Mouse (Mus musculus) thymus, postnatal 14 days (tissue): Measurements from ENCODE around the gene Fer.

ENCODE experiments used
- DNase-seq: peaks from one replicate; pipeline ENCODE4 v3.0.0; 2021

Gene Fer

DNA sequence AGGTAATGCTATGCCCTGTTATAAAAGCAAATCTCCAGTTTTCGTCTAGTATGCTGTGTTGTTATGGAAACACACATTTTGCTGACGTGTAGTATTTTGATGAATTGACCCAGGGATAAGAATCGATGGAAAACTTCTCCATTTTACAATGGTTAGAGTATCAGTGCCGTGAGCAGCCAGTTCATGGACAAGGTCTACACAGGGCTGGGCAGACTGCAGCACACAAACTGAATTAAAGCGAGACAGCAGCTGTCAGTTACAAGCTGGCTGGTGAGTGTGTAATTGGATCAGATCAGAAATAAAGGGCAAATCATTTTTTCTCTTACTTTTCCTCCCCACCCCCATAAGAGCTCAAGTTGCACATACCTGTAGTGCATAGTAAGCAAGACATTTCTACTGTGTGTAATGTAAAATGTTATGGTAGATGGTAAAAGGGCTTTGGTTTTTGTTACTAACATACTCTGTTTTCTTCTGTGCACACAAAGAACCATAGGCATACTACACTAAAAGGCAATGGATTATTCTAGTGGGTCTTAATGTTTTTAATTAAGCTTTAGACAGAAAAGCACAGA, 235.0 kb downstream of the Fer start:
- DNase-seq = no peak

DNA sequence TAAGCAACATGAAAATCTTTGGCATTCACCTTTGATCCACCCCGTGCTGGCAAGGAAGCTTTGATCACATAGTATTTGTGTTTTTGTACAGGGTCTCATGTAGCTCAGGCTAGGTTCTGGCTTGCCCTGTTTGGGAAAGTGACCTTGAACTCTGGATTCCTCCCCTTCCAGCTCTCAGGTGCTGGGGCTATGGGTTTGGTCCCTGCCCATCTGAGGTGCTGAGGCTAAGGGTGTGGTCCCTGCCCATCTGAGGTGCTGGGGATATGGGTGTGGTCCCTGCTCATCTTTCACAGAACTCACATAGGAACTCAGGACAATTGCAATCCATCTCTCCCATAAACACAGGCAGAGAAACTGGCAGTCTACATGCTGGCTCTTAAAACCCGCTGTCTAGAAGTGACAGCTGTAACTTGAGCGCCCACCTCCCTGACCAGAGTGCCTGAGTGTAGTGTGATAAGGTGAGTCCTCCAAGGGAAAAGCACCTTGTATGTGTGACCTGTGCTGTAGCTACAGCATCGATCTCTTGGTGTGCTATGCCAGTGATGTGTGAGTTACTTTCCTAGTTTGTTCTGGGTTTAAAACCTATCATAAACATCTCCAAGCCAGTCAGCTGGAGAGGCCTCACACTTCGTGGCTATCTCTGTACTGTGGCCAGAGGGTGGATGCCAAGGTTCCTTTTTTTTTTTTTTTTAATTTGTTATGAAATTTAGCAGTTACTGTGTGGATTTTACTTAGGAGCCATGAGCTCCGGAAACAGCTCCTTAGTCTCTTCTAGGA, 236.7 kb downstream of the Fer start:
- DNase-seq = no peak

DNA sequence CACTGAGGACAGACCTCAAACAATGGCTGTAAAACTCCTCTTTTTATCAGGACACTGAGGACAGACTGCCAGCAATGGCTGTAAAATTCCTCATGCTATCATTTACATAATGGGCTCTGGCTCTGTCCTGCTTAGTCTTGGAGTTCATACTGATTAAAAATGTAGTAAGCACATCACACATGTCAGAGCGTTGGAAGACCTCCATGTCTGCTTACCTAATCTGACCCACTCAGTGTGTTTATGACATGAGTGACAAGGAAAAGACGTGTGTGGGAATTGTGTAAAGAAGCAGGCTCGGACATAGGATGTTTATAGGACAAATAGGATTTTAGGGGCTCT, 237.3 kb downstream of the Fer start:
- DNase-seq = no peak

DNA sequence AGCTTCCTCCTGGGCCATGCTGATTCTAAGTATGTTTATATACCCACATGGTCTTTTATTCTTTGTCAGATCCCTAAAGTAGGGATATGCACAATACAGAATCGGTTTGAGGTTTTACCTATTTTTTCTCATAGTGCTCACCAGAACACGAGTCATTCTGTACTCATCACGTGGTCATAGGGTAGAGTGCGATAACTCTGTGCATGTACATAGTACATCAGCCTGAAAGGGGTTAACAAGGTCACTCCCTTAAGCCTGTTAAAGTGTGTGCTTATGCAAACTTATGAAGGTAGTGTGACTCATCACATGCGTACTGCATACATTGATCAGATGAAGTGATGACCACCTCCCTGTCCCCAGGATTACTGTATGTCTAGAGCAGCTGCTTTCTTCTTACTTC, 245.9 kb downstream of the Fer start:
- no peak for DNase-seq

DNA sequence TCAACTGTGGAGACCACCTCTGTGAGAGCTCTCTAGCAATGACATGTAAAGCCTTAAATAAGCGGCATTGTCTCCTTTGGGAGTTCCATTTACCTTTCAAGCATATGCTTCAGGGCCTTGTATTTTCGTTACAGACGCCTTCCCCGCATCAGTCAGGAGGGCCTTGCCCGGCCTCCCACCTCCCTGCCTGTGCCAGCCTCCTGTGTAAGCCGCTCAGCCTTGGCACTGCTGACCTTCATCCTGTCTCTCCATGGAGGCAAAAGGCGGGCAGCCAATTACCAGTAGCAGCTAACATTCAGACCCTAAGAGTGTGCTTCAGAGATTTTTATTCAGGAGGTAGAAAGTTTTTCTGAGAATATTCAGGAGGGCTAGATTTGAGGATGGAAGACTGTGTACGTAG, 247.0 kb downstream of the Fer start:
- no peak for DNase-seq

DNA sequence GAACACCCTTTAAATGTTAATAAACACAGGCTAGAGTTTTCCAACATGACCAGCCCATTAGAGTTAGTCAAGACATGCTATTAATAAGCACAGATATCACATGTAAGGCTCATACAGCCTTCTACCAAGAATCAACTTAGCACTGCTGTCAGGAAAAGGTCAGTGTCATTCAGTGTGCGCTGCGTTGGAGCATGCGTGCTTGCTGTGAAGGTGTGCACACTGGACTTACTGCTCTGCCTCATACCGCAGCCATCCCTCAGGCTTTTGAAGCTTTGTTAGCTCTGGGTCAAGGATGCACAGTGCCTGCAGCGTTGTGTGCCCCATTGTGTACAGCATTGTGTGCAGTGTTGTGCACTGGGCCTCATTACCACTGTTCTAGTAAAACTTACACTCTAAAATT, 250.8 kb downstream of the Fer start:
- no peak for DNase-seq

DNA sequence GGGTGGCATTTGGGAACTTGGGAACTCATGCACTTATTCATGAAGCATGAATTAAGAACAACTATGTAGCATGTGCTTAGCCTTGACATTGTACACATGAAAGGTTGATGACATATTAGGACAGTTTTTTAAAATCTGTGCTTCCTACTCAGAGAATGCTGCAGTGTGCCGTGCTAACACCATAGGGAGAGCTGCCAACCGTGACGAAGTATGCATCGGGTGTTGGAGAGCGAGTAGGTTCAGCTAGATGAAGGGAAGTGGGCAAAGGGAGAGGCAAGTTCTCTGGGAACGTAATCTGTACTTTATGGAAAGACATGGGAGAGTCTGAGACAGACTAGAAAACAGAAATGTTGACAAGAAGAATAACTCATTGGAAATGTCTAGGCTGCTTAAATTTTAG, 253.9 kb downstream of the Fer start:
- no peak for DNase-seq

DNA sequence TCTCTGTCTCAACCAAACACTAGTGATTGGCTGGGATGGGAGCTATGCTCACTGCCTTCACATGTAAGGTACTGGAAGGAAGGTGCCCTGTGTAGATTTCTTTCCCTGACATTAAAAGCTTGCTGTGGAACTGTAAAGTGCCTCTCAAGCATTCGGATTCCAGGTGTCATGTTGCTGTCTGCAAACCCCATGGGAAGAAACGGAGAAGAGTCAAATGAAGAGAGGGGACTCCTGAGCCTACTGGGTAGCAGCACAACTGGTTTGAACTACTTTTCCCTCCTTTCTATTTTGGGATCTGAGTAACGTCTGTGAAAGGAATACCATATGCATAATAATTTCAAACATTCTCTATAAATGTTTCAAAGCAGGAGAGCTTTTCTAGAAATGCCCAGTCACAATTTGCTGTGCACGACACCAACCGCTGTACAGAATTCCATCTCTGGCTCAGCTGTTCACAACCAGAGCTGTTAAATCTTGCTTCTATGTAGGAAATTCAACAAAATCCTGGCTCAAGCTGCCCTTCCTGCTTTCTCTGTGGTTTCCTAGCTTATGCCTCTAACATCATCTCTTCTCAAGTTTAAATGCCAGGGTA, 256.9 kb downstream of the Fer start:
- no peak for DNase-seq

DNA sequence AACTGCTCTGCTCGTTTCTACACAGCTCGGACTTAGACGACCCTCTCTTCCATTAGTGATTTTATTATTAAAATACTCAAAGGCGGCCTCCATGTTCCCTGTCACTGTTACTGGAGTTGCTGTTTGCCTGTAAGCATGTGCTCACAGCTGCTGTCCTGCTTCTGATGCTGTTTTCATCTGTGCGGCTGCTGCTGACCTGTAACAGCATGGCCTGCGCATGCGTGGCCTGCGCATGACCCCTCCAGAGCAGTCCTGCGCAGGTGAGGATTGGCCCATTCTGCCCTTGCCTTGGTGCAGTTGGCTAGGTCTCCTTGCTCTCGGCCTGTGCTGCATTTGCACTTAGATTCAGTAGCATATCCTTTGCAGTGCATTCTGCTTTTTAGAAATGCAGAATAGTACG, 259.7 kb downstream of the Fer start:
- DNase-seq = no peak

DNA sequence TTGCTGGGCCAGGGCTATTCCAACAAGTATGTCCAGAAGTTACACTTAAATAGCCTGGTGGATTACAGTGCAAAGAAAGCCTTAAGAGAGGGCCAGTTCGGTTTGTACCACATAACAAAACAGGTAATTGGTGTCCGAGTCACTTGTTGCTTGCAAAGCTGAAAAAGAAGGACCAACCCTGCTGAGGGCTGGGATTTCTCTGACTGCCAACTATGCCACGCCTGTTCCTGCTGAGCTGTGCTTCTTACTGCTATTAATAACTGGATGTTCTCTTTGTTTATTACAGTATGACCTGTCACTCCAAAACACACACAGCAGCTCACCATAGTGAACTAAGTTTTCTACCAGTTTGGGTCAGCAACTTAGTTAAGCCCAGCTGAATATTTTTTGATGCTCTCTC, 260.9 kb downstream of the Fer start:
- DNase-seq = no peak

DNA sequence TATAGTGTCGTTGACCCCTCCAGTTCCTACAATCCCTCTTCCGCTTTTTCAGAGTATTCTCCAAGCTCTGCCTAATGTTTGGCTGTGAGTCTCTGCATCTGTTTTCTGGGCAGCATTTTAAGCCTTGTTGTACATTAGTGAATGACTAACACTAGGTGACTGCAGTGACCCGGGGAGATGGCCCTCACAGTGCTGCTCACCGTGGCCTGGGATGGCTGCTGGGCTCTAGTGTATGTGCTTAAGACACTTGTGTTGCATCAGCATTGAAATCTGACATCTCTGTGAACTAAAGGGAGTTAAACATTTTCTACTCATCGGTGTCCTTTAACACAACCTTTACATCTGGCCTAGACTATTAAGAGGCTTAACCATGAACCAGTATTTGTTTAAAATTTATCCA, 264.0 kb downstream of the Fer start:
- no peak for DNase-seq

DNA sequence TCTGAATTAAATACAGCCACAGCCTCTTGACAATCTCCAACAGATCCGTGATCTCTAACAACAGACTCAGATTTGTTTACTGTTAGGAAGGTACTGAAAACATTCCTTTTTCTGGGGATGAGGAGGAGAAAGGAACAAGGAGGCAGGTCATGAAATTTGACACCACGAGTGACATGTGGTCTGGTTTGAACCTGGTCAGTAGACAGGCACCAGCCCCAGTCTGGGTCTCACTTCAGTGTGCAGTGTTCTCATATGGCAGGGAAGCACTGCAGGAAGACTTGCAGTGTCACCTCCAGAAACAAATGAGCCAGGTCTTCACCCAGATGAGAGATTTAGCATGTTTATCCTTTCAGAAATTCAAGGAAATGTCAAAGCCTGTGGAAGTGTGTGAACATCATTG, 266.9 kb downstream of the Fer start:
- no peak for DNase-seq

DNA sequence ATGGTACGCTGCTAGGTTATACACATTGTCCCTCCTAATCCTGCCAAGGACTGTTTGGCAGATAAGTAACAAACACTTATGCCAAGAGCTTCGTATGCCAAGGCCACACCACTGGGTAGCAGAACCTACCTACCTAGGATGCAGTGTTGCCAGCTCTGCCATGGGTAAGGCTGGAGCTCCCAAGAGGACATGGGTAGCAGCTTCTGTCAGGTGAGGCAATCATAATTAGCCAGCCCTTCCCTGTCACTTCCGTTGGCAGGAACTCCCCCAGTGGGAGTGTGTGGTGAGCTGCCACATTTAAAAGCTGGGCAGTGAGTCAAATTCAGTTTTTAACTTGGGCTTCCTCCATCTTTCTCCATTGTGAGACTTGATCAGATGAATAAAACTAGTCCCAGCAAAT, 267.5 kb downstream of the Fer start:
- DNase-seq = no peak

DNA sequence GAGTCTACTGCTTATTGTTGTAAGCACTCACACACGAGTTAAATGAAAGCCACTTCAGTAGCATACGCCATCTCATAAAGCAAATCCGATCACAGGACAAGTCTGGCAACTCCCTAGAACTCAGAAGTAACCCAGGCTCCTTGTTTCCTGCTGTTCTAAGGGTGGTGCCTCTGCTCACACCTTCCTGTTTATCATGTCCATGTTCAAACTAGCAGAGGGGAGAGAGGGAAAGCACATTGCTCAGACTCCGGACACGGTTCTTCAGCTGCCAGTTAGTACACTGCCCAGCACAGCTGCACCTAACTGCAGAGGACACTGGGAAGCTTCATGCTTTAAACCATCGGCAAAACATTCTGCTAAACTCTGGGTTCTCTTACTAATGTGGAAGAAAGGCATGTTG, 269.3 kb downstream of the Fer start:
- no peak for DNase-seq

DNA sequence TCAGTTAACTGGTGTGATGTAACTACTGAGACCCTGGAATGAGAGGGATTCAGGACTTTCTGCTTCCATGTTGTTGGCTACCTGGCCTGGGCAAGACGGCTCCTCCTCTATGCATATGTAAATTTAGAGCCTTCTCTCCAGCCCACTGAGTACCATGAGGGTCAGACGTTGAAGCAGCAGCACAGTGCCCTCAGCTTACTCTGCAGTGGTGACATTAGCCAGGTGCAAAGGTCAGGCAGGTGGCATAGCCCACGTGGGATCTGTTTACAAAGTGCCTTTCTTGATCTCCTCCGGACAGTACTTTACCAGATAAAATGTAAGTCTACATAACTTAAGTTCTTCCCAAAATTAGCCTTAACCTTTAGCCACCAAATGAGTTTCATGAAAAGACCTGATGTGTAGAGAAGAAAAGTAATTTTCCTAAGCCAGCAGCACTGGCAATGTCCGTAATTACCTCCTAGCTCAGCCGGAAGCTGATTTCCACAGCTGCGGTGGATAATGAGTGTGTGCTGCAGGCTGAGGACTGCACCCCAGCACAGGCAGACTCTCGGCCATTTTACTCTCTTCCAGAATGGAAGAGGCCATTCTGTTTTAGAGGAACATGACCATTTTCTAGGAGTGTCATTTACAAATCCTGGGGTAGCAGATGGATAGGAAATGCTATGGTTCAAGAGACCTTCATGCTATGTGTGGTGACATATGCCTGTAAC, 273.2 kb downstream of the Fer start:
- DNase-seq = no peak

DNA sequence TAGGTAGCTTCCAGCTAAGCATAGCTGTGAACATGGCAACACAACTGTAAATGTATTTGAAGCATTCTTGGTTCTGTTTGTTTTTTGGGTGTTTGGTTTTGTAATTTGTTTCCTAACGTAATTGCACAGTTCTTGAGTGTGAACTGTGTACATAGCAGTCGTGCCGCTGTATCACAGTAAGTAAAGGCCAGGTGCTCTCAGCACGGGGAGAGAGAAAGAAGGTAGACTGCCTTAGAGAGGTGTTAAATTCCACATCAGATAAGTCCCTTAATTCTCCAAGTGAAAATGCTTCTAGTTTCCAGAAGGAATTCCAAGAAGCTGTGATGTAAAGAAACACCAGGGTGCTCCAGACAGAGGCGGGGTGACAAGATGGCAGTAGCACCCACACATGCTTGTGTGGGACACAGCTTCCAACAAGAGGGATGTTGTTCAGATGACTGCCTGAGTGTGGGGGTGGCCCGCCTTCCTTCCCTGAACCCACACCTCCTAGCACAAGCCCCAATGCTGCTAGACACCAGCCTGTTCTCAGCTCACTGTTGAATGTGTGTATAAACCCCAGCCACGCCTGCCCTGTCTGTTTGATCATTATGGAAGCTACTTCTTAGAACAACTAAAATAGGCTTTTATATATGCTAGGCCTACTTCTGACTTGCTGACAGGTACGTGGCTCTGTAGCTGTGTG, 275.3 kb downstream of the Fer start:
- DNase-seq = no peak

DNA sequence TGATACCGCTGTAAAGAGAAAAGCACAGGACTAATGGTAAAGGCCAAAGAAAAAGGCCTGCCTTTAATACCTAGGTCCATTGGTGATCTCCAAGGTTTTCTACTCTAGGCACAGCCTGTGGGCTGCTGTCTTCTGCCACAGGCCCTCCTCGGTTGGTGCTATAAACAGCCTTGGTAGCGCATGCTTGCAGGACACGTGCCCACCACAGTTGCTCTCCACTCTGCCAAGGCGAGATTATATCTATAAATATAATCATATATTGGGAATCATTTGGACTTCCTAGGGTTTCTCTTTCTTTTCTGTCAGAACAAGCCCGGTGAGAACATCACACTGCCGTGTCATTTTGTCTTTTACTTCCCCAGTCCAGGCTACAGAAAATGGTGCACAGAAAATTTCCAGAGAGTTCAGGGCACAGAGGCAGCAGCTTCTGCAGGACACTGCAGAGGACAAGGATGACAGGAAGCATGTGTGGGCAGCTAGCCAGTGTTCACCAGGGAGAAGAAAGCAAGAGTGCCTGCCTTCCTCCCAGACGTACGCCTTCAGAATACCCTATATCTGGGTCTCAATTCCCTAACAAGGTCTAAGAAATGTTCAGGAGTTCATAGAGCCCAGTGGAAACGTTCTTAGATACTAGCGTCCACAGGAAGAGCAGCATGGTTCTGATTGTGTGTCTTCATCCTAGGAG, 276.5 kb downstream of the Fer start:
- no peak for DNase-seq

DNA sequence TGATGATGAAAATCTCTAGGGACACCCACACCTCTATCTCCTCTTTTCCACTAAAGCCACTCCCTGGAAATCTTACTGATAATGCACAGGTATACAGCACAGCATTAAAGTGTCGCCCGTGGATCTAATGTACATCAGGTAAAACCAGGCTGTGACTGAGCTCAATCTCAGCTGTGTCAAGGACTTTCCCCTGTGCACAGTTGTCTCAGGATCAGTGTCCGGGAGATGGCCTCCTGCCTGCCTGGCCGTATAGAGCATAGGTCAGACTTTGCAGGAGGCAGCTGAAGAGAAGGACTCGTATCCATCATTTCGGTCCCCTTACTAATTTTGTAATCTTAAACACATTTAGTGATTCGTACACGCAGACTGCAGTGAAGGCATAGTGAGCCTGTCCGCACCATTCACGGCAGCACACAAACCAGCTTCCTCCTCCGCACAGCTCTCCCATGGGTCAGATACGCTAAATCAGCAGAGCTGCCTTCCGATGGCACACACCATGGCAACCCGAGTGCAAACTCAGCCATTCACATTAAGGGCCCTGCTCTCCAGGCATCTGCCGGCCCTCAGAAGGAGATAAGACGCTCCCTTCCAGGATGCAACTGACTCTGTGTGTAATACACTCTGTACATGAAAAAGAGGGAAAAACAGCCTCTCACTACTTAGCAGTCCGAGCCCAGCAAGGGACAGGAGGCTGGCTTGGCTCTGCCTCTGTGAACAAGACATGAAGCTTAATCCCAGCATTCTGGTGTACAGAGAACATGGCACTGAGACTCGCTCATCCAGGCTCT, 277.4 kb downstream of the Fer start:
- DNase-seq = no peak

DNA sequence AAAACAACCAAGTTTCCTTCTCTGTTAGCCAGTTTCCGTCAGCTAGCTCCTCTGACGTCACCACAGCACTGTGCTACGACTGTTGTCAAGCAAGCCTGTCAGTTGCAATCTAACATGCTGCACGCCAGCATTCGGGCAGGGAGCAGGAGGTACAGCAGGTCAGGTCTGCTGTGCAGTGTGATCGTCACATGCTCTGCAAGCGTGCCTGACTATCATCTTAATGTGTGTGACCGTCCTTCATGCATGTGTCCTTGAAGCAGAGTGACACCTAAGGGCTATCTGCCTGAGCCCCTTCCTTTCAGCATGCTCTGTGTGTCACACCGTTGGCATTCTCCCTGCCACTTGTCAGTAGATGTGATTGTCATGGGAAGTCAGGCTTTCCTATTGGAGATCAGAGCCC, 279.0 kb downstream of the Fer start:
- DNase-seq = no peak

DNA sequence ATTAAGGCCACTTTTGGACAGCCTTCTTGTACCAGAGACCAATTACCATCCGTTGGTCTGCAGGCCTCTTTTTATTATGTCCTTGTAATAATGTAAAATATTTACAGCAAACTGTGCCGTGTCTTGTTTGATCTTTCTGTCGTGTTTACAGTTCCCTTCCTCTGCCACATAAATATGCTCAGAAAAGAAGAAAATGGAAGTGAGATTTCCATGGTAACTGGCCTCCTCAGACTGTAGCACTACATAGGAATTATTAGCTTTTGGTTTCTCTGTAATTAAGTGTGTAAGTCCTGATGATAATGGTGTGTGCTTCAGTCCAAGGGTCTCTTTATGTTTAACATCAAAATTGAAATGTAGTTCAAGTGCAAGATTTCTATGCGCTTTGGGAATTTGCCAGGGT, 283.5 kb downstream of the Fer start:
- no peak for DNase-seq

DNA sequence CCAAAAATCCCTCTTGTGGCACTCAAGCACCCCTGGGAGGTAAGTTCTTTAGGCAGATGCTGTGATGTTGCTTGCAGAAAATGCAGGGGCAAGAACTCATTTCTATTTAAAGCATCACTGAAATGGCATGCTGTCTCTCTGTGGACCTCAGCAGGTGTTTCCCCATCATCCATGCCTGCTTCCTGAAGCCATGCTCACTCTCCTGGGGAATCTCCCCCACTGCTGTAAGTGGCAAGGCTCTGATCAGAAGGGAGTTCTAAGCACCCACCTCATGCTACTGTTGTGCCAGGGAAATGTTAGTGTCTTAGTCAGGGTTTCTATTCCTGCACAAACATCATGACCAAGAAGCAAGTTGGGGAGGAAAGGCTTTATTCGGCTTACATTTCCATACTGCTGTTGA, 287.9 kb downstream of the Fer start:
- no peak for DNase-seq

DNA sequence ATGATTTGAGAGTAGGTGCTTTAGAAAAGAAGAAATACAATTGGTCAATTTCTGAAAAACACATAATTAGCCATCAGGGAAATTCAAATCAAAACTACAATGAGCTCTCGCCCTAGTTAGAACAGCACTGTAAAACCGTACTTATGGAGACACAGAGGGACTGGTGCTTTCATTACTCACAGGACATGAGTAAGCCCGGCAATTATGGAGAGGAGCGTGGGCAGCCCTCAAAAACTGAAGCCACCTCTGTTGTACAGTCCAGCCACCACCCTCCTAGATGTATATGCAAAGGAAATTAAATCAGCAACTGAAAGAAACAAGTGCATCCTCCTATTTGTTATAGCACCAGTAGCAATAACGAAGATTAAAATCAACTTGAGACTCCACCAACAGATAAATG, 304.9 kb downstream of the Fer start:
- no peak for DNase-seq
